8 mouse cellular contexts compared by ENCODE assay signal in genomic region chr4:135920304-135921241, GRCm38 (mm10). TPM values are rescaled to one million over a fixed set of nuclear protein-coding genes. Genes with fewer than 3 reads are reported as not detected.
DNase-seq lines count a peak whose midpoint lies in the region; ATAC-seq lines count a peak whose summit lies in the region.

Gene Fuca1, plus strand, starts transcription at chr4:135920735.

- peak; percentile 98 to 99 for DNase-seq in B cell, adult 2 months
- DNase-seq in brain, adult 2 months (ENCODE audit: low read depth, low spot score): peak; percentile 98
- DNase-seq in heart, embryonic 10.5 days (ENCODE audit: low spot score): peak; percentile 98
- peak; percentile 97 for DNase-seq in liver
- peak; percentile 97 to 99 for DNase-seq in spleen, postnatal 4 days (ENCODE audit: low spot score in 2 of 2)

- H3K27ac ChIP-seq in heart, embryonic 10.5 days: peak within 1 kb of the TSS; percentile 77
- H3K27ac ChIP-seq in kidney, embryonic 15.5 days: peak within 1 kb of the TSS; percentile 89

- no peaks in the 10 kb centered on the region for H3K9me3 ChIP-seq in heart, embryonic 10.5 days
- H3K9me3 ChIP-seq in kidney, embryonic 15.5 days (replicated peaks): no peaks in the 10 kb centered on the region

- peak within 1 kb of the TSS; percentile 92 for H3K4me2 ChIP-seq in kidney, embryonic 15.5 days

- ATAC-seq in erythroblast, adult 5-6 weeks (replicated peaks; ENCODE audit: low FRiP score, poor library complexity, severe bottlenecking): peak; percentile 94
- ATAC-seq in kidney, embryonic 15.5 days (replicated peaks; ENCODE audit: low FRiP score): peak; percentile 97
- ATAC-seq in monocyte, adult 5-6 weeks (replicated peaks; ENCODE audit: insufficient number of reproducible peaks, low FRiP score, low TSS enrichment, poor library complexity, severe bottlenecking): peak; percentile 83

- H3K4me3 ChIP-seq in heart, embryonic 10.5 days: peak within 1 kb of the TSS; percentile 88
- H3K4me3 ChIP-seq in kidney, embryonic 15.5 days (replicated peaks): peak within 1 kb of the TSS; percentile 83

- peak within 1 kb of the TSS; percentile 76 for H3K9ac ChIP-seq in kidney, embryonic 15.5 days

- WGBS in heart, embryonic 10.5 days: 2% methylated on average over 60 of the region's 60 CpGs
- WGBS in kidney, embryonic 15.5 days: 2% methylated on average over 60 of the region's 60 CpGs

- H3K27me3 ChIP-seq in heart, embryonic 10.5 days (ENCODE audit: insufficient read depth, poor library complexity, severe bottlenecking): peaks cover 9% of the 10 kb centered on the region
- H3K27me3 ChIP-seq in kidney, embryonic 15.5 days: no peaks in the 10 kb centered on the region

- peaks cover 15% of the 10 kb centered on the region for H3K4me1 ChIP-seq in heart, embryonic 10.5 days
- H3K4me1 ChIP-seq in kidney, embryonic 15.5 days: peaks cover 10% of the 10 kb centered on the region

- 0 out of 2 replicates have a peak, but pooled peaks cover 11% of the 10 kb centered on the region for H3K36me3 ChIP-seq in heart, embryonic 10.5 days
- H3K36me3 ChIP-seq in kidney, embryonic 15.5 days: peaks cover 20% of the 10 kb centered on the region

RNA-seq across cellular contexts. Expression of gene Fuca1, which starts in this region (rescaled TPM):
- total RNA-seq in erythroblast, adult 5-6 weeks (2015; ENCODE audit: low replicate concordance): 9.2 and 15.2 TPM in 2 replicates
- total RNA-seq in erythroblast, adult 5-6 weeks (2017; ENCODE audit: low replicate concordance): 29.4 and 31.6 TPM in 2 replicates
- polyA plus RNA-seq in heart, embryonic 10.5 days (2016; fragmentation: Nextera tagmentation; extraction: Ambion mirVana): 44.2 and 51.2 TPM in 2 replicates
- 70.1 and 71.8 TPM in 2 replicates for polyA plus RNA-seq in kidney, embryonic 15.5 days (2015; fragmentation: Nextera tagmentation; extraction: Ambion mirVana)
- total RNA-seq in monocyte, adult 5-6 weeks (2017): 180 to 259 TPM (median 226 TPM) in 3 replicates

Comparison
In these comparisons a context has a peak if more than half of its experiments do, and no peak if none do; other contexts are left out.
1. Peak in every context shown above with its lines: DNase-seq, ATAC-seq, H3K4me3 ChIP-seq and H3K27ac ChIP-seq.